14 mouse cellular contexts compared by ENCODE assay signal in the genomic region with DNA sequence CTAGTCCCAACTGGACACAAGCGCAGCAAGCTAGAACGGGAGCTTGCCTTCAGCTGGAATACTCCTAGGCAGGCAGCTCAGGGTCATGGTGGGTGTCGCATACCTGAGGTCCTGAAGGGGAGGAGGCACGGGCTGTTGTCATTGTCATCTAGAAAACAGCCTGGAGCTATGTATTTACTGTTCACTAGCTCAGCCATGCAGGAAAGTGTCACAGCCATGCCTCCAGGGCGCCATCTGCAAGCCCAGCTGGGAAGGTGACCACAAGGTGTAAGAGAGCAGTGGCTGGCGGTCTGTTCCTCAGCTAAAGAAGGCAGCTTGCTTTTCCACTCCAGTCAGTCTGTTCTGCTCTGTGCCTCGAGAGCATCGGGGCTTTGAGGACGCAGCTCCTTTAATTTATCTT.
DNase-seq lines count a peak whose midpoint lies in the region; ATAC-seq lines count a peak whose summit lies in the region.
"Had no signal": no experiment of that assay in that cellular context is flagged by ENCODE, and none has a peak within 500 bp of the region (broad histone marks: within the 10 kb centered on the region; RNA-seq: fewer than 3 reads in every experiment).

No protein-coding gene starts in this region.

- no peaks in the 10 kb centered on the region for H3K36me3 ChIP-seq in neural tube, embryonic 13.5 days
- H3K36me3 ChIP-seq: lung, embryonic 15.5 days; neural tube, embryonic 12.5 days had no signal

- H3K27me3 ChIP-seq in neural tube, embryonic 13.5 days, result no peaks in the 10 kb centered on the region
- H3K27me3 ChIP-seq: lung, embryonic 15.5 days; neural tube, embryonic 12.5 days had no signal

- no peak overlapping the region for H3K4me3 ChIP-seq in neural tube, embryonic 13.5 days
- H3K4me3 ChIP-seq: lung, embryonic 15.5 days; neural tube, embryonic 12.5 days had no signal

- WGBS in neural tube, embryonic 13.5 days, result 53% methylated on average over 9 of the region's 9 CpGs

- H3K9me3 ChIP-seq in neural tube, embryonic 13.5 days, result no peaks in the 10 kb centered on the region
- H3K9me3 ChIP-seq: lung, embryonic 15.5 days; neural tube, embryonic 12.5 days had no signal

- no peak overlapping the region for H3K4me2 ChIP-seq in neural tube, embryonic 13.5 days
- H3K4me2 ChIP-seq: lung, embryonic 15.5 days; midbrain, embryonic 11.5 days; neural tube, embryonic 12.5 days had no signal

- H3K27ac ChIP-seq in neural tube, embryonic 13.5 days (replicated peaks), result peak overlapping the region; percentile 33; the same call in 1 of the 2 replicates
- H3K27ac ChIP-seq: lung, embryonic 15.5 days; neural tube, embryonic 12.5 days had no signal

- no peak for DNase-seq in neural tube, embryonic 10.5 days (ENCODE audit: extremely low spot score, low spot score)
- DNase-seq in cerebellum, postnatal 25 days, result peak; percentile 83 to 87
- DNase-seq in kidney, postnatal 4 days, result peak; percentile 41 to 62
- no peak for DNase-seq in layer of hippocampus, postnatal 25 days (ENCODE audit: extremely low spot score in 1 of 2, low spot score in 1 of 2)
- no peak for DNase-seq in heart, adult 18-20 months
- DNase-seq: gastrocnemius, postnatal 10 days; heart, postnatal 10 days; right cerebral cortex, postnatal 14 days had no signal

- H3K9ac ChIP-seq in neural tube, embryonic 13.5 days, result peak overlapping the region; percentile 32
- H3K9ac ChIP-seq: lung, embryonic 15.5 days; neural tube, embryonic 12.5 days had no signal

- no peak for ATAC-seq in neural tube, embryonic 13.5 days (ENCODE audit: low read depth)
- peak; percentile 92 for ATAC-seq in cerebellum, adult (ENCODE audit: insufficient number of reproducible peaks, low FRiP score, low TSS enrichment)
- ATAC-seq: intestine, postnatal 0 days had no signal

- H3K4me1 ChIP-seq in neural tube, embryonic 13.5 days (replicated peaks), result peaks cover 49% of the 10 kb centered on the region

Comparison
In these comparisons a context has a peak if more than half of its experiments do, and no peak if none do; other contexts are left out.
1. DNase-seq: peak in cerebellum, postnatal 25 days (2 of 2) and kidney, postnatal 4 days (2 of 2); none in neural tube, embryonic 10.5 days (single experiment), layer of hippocampus, postnatal 25 days (0 of 2) and heart, adult 18-20 months (0 of 2).